Mouse (Mus musculus) layer of hippocampus, adult 2 months (tissue): ENCODE measurements around the gene Krt17. TPM values are rescaled to one million over a fixed set of nuclear protein-coding genes. Genes with fewer than 3 reads are reported as not detected.
"Not testable (repeated sequence)": the region's sequence is repeated elsewhere in the genome, so short reads cannot be mapped to it uniquely, and the experiment has no call there.

ENCODE experiments used
- DNase-seq, 2 experiments: peaks; one replicate each; pipeline ENCODE4 v3.0.0; 2022; ENCODE audit warnings: low spot score in 2 of 2
- H3K27ac ChIP-seq: fragments of 200-600 bp; 2 replicates; pipeline ENCODE4 v1.8.1; 2022
- H3K4me3 ChIP-seq: fragments of 200-600 bp; 2 replicates; pipeline ENCODE4 v1.8.1; 2022; ENCODE audit warnings: mild to moderate bottlenecking
- CTCF ChIP-seq: fragments of 200-600 bp; conservative IDR thresholded peaks from 2 replicates; pipeline ENCODE4 v1.8.1; 2022; ENCODE audit warnings: antibody characterized with exemption, mild to moderate bottlenecking, moderate library complexity
- long read RNA-seq, 2 experiments: library from polyadenylated mRNA; stranded (forward); transcript quantifications; one replicate each; pipeline ENCODE4 v2.0.0; 2021; ENCODE audit warnings: borderline mapping rate in 2 of 2
- total RNA-seq, 2 experiments: library from RNA; stranded (reverse); gene quantifications; 2 replicates each; pipeline ENCODE4 v1.2.3; 2021

Krt17 gene
- total RNA-seq: not detected
- long read RNA-seq, experiment 1: 0 reads
- long read RNA-seq, experiment 2: 0 reads

GRCm38 (mm10) chr11:100260514-100261234 lies at the start of gene Krt17:
Gene Krt17, minus strand, starts transcription at chr11:100261029.
- H3K4me3 ChIP-seq: no peak within 1 kb of the TSS
- DNase-seq: no peak
- no peak within 1 kb of the TSS for H3K27ac ChIP-seq
- TF ChIP-seq CTCF: no peak

- TF ChIP-seq CTCF: 0 out of 2 replicates have a peak, but pooled peaks have one; percentile 8
- H3K27ac ChIP-seq, DNase-seq, H3K4me3 ChIP-seq: not testable (repeated sequence)
Observed at GRCm38 (mm10) chr11:100308672-100309071, 47.8 kb upstream of the Krt17 start.

GRCm38 (mm10) chr11:100307900-100308299 lies 47.1 kb upstream of the Krt17 start:
- TF ChIP-seq CTCF: no peak
- Histone ChIP-seq H3K27ac (no peak overlapping the region), H3K4me3 (no peak overlapping the region)
- DNase-seq: no peak

GRCm38 (mm10) chr11:100301292-100301691 lies 40.5 kb upstream of the Krt17 start:
- no peak for DNase-seq
- H3K4me3 ChIP-seq: no peak overlapping the region
- no peak overlapping the region for H3K27ac ChIP-seq
- no peak for TF ChIP-seq CTCF

GRCm38 (mm10) chr11:100300293-100300692 lies 39.5 kb upstream of the Krt17 start:
- peak in 1 of 2 experiments; percentile 72 for DNase-seq
- no peak overlapping the region for H3K4me3 ChIP-seq
- H3K27ac ChIP-seq: no peak overlapping the region
- TF ChIP-seq CTCF: peak; percentile 96

- H3K4me3 ChIP-seq: peak overlapping the region; percentile 26; the same call in 1 of the 2 replicates
- H3K27ac ChIP-seq: no peak overlapping the region
- peak; percentile 71 to 86 for DNase-seq
- peak; percentile 77 for TF ChIP-seq CTCF
Observed at GRCm38 (mm10) chr11:100298274-100299036, 37.6 kb upstream of the Krt17 start.

GRCm38 (mm10) chr11:100297801-100298200 lies 37.0 kb upstream of the Krt17 start:
- Histone ChIP-seq H3K4me3 (peak overlapping the region; percentile 26; the same call in 1 of the 2 replicates), H3K27ac (no peak overlapping the region)
- TF ChIP-seq CTCF: peak; percentile 66
- DNase-seq: no peak

- peak; percentile 64 to 90 for DNase-seq
- peak; percentile 100 for TF ChIP-seq CTCF
- Histone ChIP-seq H3K27ac (no peak overlapping the region), H3K4me3 (no peak overlapping the region)
Observed at GRCm38 (mm10) chr11:100295308-100295707, 34.5 kb upstream of the Krt17 start.

GRCm38 (mm10) chr11:100292884-100293283 lies 32.1 kb upstream of the Krt17 start:
- TF ChIP-seq CTCF: no peak
- no peak overlapping the region for H3K4me3 ChIP-seq
- no peak overlapping the region for H3K27ac ChIP-seq
- no peak for DNase-seq

- no peak overlapping the region for H3K27ac ChIP-seq
- DNase-seq: no peak
- no peak overlapping the region for H3K4me3 ChIP-seq
- no peak for TF ChIP-seq CTCF
Observed at GRCm38 (mm10) chr11:100290235-100290634, 29.4 kb upstream of the Krt17 start.

GRCm38 (mm10) chr11:100288942-100289341 lies 28.1 kb upstream of the Krt17 start:
- no peak for DNase-seq
- TF ChIP-seq CTCF: no peak
- H3K27ac ChIP-seq: no peak overlapping the region
- H3K4me3 ChIP-seq: no peak overlapping the region

GRCm38 (mm10) chr11:100287024-100287423 lies 26.2 kb upstream of the Krt17 start:
- DNase-seq: no peak

GRCm38 (mm10) chr11:100284988-100285387 lies 24.2 kb upstream of the Krt17 start:
- no peak overlapping the region for H3K27ac ChIP-seq
- no peak overlapping the region for H3K4me3 ChIP-seq
- no peak for DNase-seq
- no peak for TF ChIP-seq CTCF

More at GRCm38 (mm10) chr11:100287024-100287423, 26.2 kb upstream of the Krt17 start:
- Histone ChIP-seq H3K27ac (no peak overlapping the region), H3K4me3 (no peak overlapping the region)
- TF ChIP-seq CTCF: no peak
